Mouse (Mus musculus) bone marrow macrophage, adult 2 months (primary cell): ENCODE data around the gene Zbtb45.

Experiments used
- CTCF ChIP-seq: IDR thresholded peaks from 2 replicates; pipeline ENCODE4 v1.5.1; 2012; ENCODE audit warnings: low read depth, mild to moderate bottlenecking, low read length, moderate library complexity
- POLR2A ChIP-seq: IDR thresholded peaks from 2 replicates; pipeline ENCODE4 v1.6.1; 2012; ENCODE audit warnings: mild to moderate bottlenecking, low read depth, low read length, borderline replicate concordance

DNA sequence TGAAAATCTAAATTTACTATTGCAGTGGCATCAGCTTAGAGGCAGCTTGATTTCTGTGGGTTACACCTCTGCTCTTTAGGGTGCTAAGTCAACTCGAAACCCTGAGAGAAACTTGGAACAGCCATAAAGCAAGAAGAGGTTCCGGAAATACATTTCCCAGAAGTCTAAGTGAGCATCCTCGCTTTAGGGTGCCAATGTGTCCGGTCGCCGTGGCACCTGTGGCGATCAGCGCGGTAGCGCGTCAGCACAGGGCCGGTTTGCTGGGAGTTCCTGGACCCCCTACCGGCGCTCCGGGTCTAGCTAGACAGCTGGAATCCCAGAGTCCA lies 44.1 kb upstream of the Zbtb45 start:
- TF ChIP-seq CTCF, result no peak
- TF ChIP-seq POLR2A, result 0 out of 2 replicates have a peak, but pooled peaks have one; percentile 67
